Mouse (Mus musculus): Measurements from ENCODE around the gene Dnajc6.

The Dnajc6 gene

DNA sequence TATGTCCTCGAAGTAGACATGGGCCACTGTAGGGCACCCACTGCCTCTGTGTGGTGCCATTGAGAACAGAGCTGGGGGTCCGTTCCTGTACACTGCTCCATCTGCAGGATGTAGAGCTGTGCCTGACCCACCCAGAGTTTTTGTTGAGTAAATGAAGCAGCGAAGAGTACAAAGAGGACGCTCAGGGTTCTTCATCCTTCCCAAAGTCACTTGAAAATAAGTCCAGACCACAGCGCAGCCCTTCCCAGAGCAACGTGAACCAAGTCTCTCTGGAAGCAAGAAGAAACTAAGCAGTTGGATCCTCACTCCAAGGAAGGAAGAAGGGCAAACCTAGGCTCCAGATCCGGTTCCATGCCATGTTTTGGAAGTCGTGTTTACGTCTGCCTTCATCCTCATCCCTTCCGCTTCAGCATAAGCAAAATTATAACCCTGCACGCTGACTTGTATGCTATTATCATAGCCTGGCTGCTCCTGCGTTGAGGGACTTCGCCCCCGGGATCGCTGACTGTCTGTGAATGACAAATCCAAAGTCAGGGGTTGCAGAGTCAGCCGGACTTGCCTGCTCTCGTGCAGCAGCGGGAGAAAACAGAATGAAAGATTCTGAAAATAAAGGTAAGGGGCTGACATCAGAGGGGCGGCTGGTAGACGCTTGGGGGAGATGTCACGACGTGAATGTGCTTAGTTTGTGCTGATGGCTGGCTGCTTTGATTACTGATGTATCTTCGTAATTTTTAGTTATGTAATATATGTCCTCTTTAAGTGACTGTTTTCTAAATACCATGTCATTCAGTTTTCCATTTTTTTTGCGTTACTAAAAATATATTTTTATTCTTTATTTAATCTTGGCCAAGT is 11.3 kb downstream of the Dnajc6 start:
- peak; percentile 86 for DNase-seq

DNA sequence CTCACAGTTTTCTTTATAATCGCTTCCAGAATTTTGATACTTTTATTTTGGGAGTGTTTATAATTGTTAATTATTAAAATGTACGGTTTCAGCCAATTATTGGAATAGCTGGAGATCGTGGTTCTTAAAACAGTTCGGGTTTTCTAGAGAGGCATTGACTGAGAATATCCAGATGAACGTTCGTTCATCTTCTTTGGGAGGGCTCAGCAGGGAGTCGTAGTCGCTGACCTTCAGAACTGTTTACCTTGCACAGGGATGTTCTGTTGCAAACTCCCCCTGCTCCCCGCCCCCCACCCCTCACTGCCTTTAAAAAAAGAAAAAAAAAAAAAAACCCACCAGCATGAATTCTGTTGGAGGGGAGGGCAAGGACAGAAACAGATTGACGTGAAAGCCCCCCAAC is 12.0 kb downstream of the Dnajc6 start:
- no peak for DNase-seq

DNA sequence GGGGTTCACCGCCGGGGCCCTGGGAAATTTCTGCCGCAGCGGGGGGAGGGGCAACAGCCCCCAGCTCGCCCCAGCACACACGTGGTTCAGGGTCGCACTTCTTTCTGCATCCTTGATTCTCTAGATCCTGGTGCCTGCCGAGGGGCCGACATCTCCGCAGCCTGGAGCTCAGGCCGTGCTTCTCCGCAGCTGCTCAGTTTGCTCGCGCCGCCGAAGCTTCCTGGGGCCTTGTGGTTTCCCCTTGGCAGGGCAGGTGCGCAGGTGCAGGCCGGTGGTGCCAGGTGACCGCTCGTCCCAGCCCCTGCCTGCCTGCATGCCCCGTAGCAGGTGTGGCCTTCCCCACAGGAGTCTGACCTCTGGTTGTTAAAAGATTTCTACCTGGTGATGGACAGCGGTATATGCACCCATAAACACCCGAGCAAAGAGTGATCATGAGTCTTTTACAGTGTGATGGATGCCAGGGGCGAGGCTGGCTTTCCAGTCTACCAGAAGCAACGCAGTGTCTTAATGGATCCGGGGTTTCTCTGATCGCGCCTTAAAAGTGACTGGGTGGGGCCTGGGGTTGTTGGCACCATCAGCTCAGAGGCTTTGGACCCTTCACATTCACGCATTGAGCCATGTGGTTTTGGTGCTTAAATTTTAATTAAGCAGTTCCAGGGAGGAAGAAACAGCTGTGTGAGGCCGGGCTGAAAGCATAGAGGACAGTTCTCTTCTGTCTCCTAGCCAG is 12.6 kb downstream of the Dnajc6 start:
- peak; percentile 46 for DNase-seq

DNA sequence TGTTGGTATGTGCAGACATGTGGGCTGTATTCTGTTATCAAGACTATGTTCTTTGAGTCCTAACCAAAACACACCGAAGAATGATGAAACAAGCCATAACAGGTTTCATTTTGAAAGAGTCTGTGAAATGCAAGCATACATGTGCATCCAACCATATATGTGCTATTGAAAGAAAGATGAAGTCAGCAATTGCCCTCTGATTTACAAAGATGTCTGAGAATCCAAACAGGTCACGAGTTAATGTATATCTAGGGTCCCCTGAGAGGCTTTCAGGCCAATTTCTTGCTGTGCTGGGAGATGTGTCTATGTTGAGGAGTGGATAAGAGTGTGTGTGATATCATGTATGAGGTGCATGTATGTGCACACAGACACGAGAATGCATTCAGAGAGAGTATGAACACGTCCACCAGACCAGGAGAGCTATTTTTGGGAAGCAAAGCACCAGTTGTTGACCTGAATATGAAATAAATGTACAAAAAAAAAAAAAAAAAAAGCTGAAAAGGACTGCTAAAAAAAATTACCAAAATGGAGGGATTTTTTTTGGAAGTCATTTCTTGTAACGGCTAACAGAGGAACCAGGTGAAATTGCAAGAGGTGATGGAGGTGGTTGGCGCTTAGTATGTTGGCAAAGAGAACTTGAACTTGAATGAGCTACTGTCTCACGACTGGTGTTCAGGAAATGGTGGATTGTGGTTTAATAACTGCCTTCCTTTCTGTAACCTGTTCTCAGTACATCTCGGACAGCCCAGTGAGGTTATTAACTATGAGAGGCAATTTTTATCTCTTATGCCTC is 13.9 kb downstream of the Dnajc6 start:
- no peak for DNase-seq

DNA sequence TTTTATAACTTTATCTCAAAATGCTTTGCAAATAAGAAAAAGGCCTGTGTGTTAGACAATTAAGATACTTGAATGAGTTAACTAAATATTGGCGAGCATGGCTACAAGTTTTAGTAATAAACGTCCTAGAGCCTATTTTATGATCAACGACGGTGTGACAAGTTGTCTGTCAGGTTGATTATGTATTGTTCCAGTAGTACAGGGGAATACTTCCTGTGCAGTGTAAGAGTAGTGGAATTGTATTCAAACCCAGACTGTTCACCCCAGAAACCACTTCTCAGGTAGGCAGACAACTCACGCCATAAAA is 14.4 kb downstream of the Dnajc6 start:
- no peak for DNase-seq

DNA sequence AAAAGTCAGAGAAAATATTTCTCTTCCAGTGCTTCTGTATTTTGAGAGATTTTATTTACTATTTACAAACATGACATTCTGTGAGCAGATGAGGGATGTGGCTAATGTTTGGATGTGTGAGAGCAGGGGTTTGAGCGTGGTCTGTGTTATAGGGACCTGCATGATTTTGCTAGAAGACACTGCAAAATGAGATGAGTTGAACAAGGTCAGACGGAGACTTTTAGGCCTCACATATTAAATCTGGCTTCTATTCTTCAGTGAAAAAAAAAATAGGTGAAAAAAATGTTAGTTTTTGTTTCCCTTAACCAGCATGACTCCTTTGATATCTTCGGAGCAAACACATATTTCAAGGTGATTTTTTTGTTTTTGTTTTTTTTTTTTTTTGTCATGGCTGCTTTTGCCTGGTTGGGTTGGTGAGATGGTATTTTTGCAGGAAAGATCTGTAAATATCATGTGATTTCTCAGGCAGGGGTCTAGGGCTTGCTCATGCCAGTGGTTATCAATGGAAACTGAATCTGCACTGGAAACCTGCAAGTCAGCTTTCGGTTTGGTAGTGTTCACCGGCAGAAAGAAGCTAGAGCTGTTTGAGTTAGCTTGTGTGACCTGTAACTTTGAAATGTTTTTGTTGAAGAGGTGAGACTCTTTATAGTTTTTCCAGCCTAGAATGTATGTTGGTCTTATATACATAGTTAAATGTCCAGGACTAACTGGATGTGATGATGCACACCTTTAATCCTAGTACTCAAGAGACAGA is 15.5 kb downstream of the Dnajc6 start:
- DNase-seq: no peak

DNA sequence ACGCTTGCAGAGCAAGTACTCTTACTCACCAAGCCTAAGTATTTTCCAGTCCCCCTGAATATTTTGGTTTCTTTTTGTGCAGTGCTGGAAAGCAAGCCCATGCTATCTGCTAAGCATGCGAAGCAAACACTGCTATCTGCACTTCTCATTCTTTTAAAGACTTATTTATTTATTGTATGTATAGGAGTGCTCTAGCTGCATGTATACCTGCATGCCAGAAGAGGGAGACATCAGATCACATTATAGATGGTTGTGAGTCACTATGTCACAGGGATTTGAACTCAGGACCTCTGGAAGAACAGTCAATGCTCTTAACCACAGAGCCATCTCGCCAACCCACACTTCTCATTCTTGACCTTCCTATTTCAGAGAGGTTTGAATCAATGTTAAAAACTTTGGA is 16.8 kb downstream of the Dnajc6 start:
- DNase-seq: no peak

DNA sequence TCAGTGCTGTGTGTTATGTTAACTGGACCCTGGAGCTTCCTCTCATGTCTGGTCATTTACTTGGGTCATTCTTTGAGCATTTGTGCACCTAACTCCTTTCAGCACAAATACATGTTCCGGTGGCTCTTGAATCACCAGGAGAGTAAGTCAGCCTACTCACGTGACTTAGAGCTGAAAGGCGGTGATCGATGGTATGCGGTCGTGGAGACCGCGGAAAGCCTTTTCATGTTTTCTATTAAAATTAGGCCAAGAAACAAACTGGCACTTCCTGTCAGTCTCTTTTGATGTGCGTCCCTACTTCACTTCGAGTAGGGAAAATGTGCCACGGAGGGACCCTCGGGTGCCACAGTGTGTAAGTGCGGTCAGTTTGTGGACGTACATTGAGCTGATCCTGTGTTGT is 19.4 kb downstream of the Dnajc6 start:
- DNase-seq: no peak

DNA sequence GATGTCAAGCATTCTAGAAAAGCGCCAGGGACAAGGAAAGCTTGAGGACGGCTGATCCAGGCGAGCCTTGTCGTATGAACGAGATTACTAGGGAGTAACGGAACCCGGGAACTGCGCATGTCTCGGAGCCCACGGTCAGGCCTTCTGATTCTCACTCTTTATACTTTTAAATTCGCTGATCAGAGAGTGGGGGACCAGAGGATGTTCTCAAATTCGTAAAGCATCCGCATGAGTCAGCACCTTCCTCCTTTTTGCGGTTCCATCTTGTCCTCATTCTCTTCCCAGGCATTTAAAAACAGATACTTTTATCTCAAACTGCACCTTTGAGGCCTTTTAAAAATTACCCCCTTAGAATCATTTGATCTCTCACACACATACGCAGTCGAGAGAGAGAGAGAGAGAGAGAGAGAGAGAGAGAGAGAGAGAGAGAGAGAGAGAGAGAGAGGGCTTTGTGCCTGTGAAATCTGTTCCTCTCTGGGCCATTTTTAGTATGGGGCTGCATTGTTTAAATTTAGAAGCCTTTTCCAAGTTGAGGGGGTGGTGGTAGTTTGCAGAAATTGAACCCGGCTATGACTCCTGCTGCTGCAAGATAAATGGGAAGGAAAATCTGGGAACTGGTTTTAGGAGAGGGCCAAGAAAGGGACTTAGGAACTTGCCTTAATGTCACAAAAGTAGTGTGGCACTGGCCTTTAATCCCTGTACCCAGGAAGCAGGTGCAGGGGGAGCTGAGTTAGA is 20.2 kb downstream of the Dnajc6 start:
- peak; percentile 68 for DNase-seq

DNA sequence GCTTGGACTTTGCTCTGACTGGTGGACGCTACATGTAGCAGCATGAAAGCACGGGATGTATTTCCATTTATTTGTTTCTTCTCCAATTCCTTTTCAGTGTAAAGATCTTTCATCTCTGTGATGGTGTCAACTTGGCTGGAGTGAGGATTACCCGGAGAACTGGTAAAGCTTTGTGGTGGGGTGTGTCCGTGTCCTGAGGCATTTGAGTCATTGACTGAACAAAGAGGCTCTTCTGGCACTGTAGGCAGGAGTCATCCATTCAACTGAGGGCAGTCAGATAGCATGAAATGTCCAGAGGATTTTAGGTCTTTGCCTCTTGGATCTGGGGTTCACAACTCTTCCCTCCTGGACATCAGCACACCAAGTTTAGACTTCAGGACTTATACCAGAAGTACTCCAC is 35.5 kb downstream of the Dnajc6 start:
- no peak for DNase-seq

DNA sequence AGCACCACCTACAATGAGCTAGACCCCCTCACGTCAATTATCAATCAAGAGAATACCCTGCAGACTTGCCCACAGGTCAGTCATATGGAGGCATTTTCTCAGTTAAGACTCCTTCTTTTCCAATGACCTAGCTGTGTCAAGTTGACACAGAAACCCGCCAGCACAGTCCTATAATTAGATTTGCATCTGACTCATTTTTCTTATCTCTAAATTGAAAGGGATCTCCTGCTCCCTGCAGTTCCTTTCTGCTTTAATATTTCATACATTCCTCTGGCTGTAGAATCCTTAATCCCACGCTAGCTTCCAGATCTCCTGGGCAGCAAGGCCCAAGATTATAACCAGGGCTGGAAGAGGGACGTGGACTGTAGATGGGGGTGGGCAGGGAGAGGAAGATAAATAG is 44.1 kb downstream of the Dnajc6 start:
- no peak for DNase-seq

DNA sequence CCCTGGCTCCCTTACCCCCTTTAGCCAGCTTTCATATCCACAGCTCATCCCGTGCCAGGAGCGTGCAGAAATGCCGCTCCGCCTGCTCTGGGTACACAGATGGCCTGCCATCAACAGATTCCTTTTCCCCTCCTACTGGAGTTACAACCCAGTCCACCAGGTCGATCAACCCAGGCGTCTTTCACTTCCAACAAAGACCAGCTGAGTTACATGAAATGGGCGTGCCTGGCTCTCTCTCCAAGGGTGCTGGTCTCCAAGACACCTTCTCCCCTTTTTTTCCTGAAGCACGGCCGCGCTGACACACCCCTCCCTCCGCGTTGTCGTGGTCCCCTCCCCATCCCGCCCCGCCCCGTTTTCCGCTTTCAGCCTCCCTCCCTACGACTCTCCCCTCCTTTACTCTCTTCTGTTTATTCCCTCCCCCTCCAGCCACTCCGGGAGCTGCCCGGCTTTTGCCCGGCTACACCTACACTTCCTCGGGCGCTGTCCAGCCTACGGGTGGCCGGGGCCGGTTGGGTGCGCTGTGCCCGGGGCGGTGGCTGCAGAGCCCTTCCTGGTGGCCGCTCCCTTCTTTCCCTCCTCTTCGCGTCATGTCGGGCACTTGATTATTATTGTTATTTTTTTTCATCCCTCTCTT is 53.6 kb downstream of the Dnajc6 start:
- no peak for DNase-seq

DNA sequence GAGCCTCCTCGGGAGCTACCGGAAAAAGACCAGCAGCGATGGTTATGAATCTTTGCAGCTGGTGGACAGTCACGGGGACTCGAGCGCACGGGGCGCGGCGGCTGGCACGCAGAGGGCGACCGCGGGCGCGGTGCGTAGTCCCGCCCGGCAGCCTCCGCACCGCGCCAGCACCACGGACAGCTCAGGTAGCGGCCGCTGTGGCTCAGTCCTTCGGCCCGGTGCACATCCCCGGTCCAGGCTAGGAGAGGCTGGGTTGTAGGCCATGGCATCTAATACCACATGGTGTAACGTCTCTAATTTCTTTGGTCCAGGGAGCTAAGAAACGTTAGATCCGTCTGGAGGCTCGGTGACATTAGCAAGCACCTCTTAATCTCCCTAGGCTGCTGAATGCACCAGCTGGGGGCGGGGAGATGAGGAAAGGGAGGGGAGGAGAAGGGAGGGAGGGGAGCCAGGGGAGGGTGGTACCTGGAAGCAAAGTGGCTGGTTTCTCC is 54.3 kb downstream of the Dnajc6 start:
- peak; percentile 40 for DNase-seq

DNA sequence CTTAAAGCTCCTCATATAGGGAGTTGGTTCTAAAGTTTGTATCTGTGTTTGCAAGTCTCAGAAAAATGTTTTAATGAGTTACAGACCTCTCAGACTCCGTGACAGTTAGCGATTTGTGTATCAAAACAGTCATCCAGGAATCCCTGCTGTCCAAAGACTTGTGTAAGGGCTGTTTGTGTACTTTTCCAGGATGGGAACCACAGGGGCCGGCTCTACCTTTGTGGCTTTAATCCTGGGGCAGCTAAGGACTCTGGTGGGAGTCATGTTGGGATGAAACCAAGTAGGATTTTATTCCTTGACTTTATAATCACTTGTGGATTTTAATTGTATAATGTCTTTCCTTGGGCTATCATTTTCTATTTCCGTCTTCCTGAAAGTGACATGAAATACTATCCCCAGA is 55.0 kb downstream of the Dnajc6 start:
- no peak for DNase-seq

DNA sequence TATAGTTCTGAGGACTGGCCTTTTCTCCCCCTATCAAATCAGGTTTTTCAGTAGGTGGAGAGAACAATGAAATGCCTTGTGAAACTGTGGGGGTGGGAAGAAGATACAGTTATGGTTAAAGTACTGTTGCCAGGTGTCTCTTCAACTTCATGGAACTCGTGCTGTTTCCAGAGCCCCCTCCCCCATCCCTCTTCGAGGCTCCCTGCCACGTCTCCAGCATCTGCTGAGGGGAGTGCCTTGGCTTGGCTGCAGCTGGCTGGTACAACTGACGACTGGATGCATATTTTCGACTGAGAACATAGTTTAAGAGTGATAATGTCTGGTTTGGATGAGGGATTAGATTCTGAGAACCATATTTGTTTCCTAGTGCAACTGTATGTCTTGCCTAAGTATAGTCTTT is 55.9 kb downstream of the Dnajc6 start:
- DNase-seq: peak; percentile 43

DNA sequence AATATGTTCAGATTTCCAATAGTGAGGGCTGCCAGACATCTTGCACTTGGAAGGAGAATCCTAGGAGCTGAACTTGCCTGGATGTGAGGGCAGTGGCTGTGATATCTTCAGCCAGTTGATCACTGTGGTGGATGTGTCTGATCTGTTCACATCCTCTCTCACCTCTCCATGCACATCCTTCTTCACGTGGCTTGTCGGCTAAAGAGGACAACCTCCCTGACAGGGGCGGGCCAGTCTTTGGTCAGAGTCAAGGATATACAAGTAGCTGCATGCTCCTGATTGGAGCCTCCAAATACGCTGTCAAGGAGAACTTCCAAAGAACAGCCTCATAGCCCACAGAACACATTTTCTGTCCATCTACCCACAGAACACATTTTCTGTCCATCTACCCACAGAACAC is 58.6 kb downstream of the Dnajc6 start:
- no peak for DNase-seq

DNA sequence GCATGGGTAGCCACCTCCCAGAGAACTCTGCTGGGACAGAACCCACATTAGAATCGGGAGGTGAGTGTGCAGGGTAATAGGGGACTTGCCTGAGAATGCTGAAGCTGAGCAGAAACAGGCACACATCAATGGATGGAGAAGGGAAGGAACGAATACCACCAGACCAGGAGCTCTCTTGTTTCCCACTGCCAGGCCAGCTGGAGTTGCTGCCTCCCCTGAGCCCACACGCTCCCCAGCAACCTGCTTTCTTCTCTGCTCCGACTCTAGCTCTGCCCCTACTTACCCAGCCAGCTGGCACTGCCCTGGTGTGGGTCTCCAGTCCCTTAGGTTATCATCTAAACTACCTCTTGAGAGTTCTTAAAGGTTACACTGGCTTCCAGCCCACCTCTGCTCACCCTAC is 63.7 kb downstream of the Dnajc6 start:
- DNase-seq: no peak

DNA sequence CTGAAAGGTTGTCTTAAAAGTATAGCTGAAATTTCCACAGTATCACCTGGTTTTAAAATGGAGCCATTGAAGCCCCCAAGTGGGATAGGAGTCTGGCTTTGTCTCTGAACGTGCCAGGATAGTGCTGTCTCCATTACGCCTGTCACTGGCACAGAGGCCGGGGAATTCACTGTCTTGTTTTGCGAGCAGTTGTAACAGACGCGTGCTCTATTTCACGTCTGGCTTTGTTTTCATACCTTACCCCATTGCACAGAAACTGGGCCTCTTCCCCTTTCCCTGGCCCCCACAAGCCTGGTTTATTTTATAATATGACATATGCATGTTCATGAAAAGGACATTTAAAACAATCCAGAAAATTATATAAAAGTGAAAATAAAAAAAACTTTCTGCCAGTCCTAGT is 66.4 kb downstream of the Dnajc6 start:
- DNase-seq: no peak

DNA sequence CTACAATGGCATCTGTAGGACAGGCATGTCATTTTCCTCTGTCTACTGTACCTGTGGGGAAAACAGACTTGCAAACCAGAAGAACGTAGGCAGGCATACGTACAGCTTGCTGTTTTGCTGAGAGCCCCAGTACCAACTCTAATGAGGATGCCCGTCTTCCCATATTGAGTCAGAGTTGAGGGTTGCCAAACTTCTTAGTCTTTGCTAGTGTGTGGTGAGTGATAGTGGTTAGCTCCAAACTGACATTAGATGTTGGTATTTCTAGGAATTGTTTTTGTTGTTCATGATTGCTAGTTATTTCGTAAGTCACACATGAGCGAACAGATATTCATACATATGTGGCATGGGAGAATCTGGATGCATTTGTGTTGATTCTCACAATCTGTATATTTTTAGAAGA is 67.2 kb downstream of the Dnajc6 start:
- DNase-seq: no peak

DNA sequence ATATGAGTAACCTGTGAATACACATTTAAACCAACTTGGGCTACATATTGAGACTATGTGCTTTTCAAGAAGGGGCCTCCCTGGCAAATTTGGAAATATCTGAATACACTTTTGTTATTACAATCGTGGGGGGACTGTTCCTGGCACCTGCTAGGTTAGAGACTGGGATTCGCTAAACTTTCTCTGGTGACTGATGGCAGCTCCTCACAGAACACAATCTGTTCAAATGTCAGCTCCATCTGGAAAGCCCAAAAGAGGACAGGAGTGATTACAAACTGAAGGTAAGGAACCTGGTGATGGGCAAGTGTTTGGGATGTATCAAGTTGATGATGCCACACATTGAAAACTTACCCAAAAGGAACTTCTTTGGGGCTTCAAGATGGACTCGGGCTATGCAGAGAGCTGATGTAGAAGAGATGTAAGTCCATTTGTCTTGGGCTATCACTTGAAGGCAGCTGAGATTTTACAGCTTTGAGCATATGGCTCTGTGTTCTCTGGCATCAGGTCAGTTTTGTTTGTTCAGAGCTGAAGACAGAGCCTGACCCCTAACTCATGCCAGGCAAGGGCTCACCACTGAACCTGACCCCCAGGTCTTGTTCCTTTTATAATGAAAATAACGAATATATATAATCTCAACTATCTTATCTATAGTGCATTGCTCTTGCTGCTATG is 68.4 kb downstream of the Dnajc6 start:
- DNase-seq: no peak

DNA sequence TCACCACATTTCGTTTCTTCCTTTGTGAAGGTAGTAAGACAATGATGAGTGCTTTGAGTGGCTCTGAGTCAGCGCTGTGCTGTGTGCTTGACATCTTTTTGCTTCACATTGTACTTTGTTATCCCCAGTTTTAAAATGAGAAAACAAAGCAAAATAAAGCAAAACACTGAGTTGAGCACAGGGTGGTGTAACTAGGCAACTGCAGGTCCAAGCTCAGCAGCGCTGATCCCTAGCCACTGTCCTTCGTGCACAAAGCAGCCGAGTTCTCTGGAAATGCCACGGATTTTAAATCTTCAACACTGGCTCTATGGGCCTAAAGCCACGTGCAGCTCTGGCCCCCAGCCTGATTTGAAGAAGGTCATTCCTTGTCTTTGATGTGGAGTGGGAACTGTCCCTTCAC is 72.6 kb downstream of the Dnajc6 start:
- DNase-seq: no peak

All from right cerebral cortex, adult 18-20 months (tissue).